Mouse (Mus musculus): ENCODE results near the gene Zscan21. TPM values are rescaled to one million over a fixed set of nuclear protein-coding genes. Genes with fewer than 3 reads are reported as not detected.
"Not testable (repeated sequence)": the region's sequence is repeated elsewhere in the genome, so short reads cannot be mapped to it uniquely, and the experiment has no call there.

The Zscan21 gene
- polyA plus RNA-seq, 1 experiment from 2014 or later = 128 TPM

- peaks cover 32% of the 10 kb centered on the region for H3K4me1 ChIP-seq (replicated peaks)
- 94% methylated on average over 3 of the region's 3 CpGs for WGBS
- no peaks in the 10 kb centered on the region for H3K9me3 ChIP-seq
- H3K27ac ChIP-seq = no peak overlapping the region
- no peak overlapping the region for H3K4me3 ChIP-seq (replicated peaks)
- no peak overlapping the region for H3K4me2 ChIP-seq (replicated peaks)
- no peaks in the 10 kb centered on the region for H3K27me3 ChIP-seq
- peaks cover 22% of the 10 kb centered on the region for H3K36me3 ChIP-seq
- no peak overlapping the region for H3K9ac ChIP-seq (replicated peaks)
- ATAC-seq = no peak
Observed at GRCm38 (mm10) chr5:138088366-138088765, 28.3 kb upstream of the Zscan21 start.

- no peak overlapping the region for H3K4me2 ChIP-seq (replicated peaks)
- peaks cover 30% of the 10 kb centered on the region for H3K36me3 ChIP-seq
- ATAC-seq = no peak
- no peak overlapping the region for H3K27ac ChIP-seq
- no peaks in the 10 kb centered on the region for H3K27me3 ChIP-seq
- H3K4me1 ChIP-seq (replicated peaks) = peaks cover 32% of the 10 kb centered on the region
- no peak overlapping the region for H3K4me3 ChIP-seq (replicated peaks)
- H3K9me3 ChIP-seq = no peaks in the 10 kb centered on the region
- 91% methylated on average over 6 of the region's 6 CpGs for WGBS
- no peak overlapping the region for H3K9ac ChIP-seq (replicated peaks)
Observed at GRCm38 (mm10) chr5:138089108-138089551, 27.6 kb upstream of the Zscan21 start.

GRCm38 (mm10) chr5:138090271-138090670 lies 26.4 kb upstream of the Zscan21 start:
- Histone ChIP-seq H3K4me2 (replicated peaks) (no peak overlapping the region), H3K4me3 (replicated peaks) (no peak overlapping the region), H3K9ac (replicated peaks) (no peak overlapping the region), H3K27me3 (no peaks in the 10 kb centered on the region), H3K9me3 (no peaks in the 10 kb centered on the region), H3K36me3 (peaks cover 42% of the 10 kb centered on the region), H3K4me1 (replicated peaks) (peaks cover 30% of the 10 kb centered on the region), H3K27ac (no peak overlapping the region)
- ATAC-seq = no peak
- 82% methylated on average over 3 of the region's 3 CpGs for WGBS

GRCm38 (mm10) chr5:138090737-138091136 lies 26.0 kb upstream of the Zscan21 start:
- Histone ChIP-seq H3K27me3 (no peaks in the 10 kb centered on the region), H3K27ac (no peak overlapping the region), H3K9ac (replicated peaks) (no peak overlapping the region), H3K4me1 (replicated peaks) (peaks cover 30% of the 10 kb centered on the region), H3K4me2 (replicated peaks) (no peak overlapping the region), H3K4me3 (replicated peaks) (no peak overlapping the region), H3K36me3 (peaks cover 45% of the 10 kb centered on the region), H3K9me3 (no peaks in the 10 kb centered on the region)
- no peak for ATAC-seq
- 88% methylated on average over 5 of the region's 5 CpGs for WGBS

- peaks cover 65% of the 10 kb centered on the region for H3K36me3 ChIP-seq
Observed at GRCm38 (mm10) chr5:138092771-138093170, 23.9 kb upstream of the Zscan21 start.

GRCm38 (mm10) chr5:138094474-138094873 lies 22.2 kb upstream of the Zscan21 start:
- no peak for ATAC-seq
- H3K4me3 ChIP-seq (replicated peaks) = no peak overlapping the region
- no peak overlapping the region for H3K9ac ChIP-seq (replicated peaks)
- H3K27ac ChIP-seq = no peak overlapping the region
- no peaks in the 10 kb centered on the region for H3K9me3 ChIP-seq
- peaks cover 67% of the 10 kb centered on the region for H3K36me3 ChIP-seq
- no peaks in the 10 kb centered on the region for H3K27me3 ChIP-seq
- 95% methylated on average over 6 of the region's 6 CpGs for WGBS
- H3K4me1 ChIP-seq (replicated peaks) = no peaks in the 10 kb centered on the region
- no peak overlapping the region for H3K4me2 ChIP-seq (replicated peaks)

More at GRCm38 (mm10) chr5:138092771-138093170, 23.9 kb upstream of the Zscan21 start:
- no peak overlapping the region for H3K4me2 ChIP-seq (replicated peaks)
- H3K9me3 ChIP-seq = no peaks in the 10 kb centered on the region
- H3K4me1 ChIP-seq (replicated peaks) = peaks cover 10% of the 10 kb centered on the region
- no peak for ATAC-seq
- 97% methylated on average over 4 of the region's 4 CpGs for WGBS
- H3K27me3 ChIP-seq = no peaks in the 10 kb centered on the region
- no peak overlapping the region for H3K4me3 ChIP-seq (replicated peaks)
- no peak overlapping the region for H3K9ac ChIP-seq (replicated peaks)
- no peak overlapping the region for H3K27ac ChIP-seq

GRCm38 (mm10) chr5:138104976-138105375 lies 11.7 kb upstream of the Zscan21 start:
- H3K9me3 ChIP-seq = no peaks in the 10 kb centered on the region
- no peak overlapping the region for H3K4me2 ChIP-seq (replicated peaks)
- no peak for ATAC-seq
- H3K4me1 ChIP-seq (replicated peaks) = no peaks in the 10 kb centered on the region
- H3K27ac ChIP-seq = no peak overlapping the region
- no peak overlapping the region for H3K9ac ChIP-seq (replicated peaks)
- H3K36me3 ChIP-seq = peaks cover 63% of the 10 kb centered on the region
- H3K4me3 ChIP-seq (replicated peaks) = no peak overlapping the region
- no peaks in the 10 kb centered on the region for H3K27me3 ChIP-seq
- WGBS = 94% methylated on average over 2 of the region's 2 CpGs

- Histone ChIP-seq H3K9me3 (no peaks in the 10 kb centered on the region), H3K4me1 (replicated peaks) (no peaks in the 10 kb centered on the region), H3K27ac (no peak overlapping the region), H3K4me3 (replicated peaks) (no peak overlapping the region), H3K4me2 (replicated peaks) (no peak overlapping the region), H3K36me3 (peaks cover 42% of the 10 kb centered on the region), H3K27me3 (no peaks in the 10 kb centered on the region), H3K9ac (replicated peaks) (no peak overlapping the region)
- WGBS = 63% methylated on average over 3 of the region's 3 CpGs
- no peak for ATAC-seq
Observed at GRCm38 (mm10) chr5:138107130-138107529, 9.6 kb upstream of the Zscan21 start.

GRCm38 (mm10) chr5:138109847-138110396 lies 6.8 kb upstream of the Zscan21 start:
- not testable (repeated sequence) for H3K4me2 ChIP-seq (replicated peaks); H3K9ac ChIP-seq (replicated peaks); H3K4me1 ChIP-seq (replicated peaks); H3K27ac ChIP-seq; H3K27me3 ChIP-seq; ATAC-seq; H3K4me3 ChIP-seq (replicated peaks); H3K9me3 ChIP-seq
- H3K36me3 ChIP-seq = peaks cover 14% of the 10 kb centered on the region
- WGBS = 72% methylated on average over 4 of the region's 4 CpGs

- H3K36me3 ChIP-seq = peaks cover 21% of the 10 kb centered on the region
- peak overlapping the region; percentile 58 for H3K4me3 ChIP-seq (replicated peaks)
- H3K9ac ChIP-seq (replicated peaks) = peak overlapping the region; percentile 75
- peak; percentile 56 for ATAC-seq
- peaks cover 22% of the 10 kb centered on the region for H3K4me1 ChIP-seq (replicated peaks)
- H3K9me3 ChIP-seq = no peaks in the 10 kb centered on the region
- WGBS = 11% methylated on average over 16 of the region's 16 CpGs
- no peaks in the 10 kb centered on the region for H3K27me3 ChIP-seq
- H3K27ac ChIP-seq = peak overlapping the region; percentile 93
- peak overlapping the region; percentile 69 for H3K4me2 ChIP-seq (replicated peaks)
Observed at GRCm38 (mm10) chr5:138117199-138118015, 704 bp downstream of the Zscan21 start.

- Histone ChIP-seq H3K27ac (peak overlapping the region; percentile 93; the same call in 1 of the 2 replicates), H3K36me3 (peaks cover 26% of the 10 kb centered on the region), H3K4me1 (replicated peaks) (peaks cover 22% of the 10 kb centered on the region), H3K9me3 (no peaks in the 10 kb centered on the region), H3K4me2 (replicated peaks) (peak overlapping the region; percentile 69), H3K9ac (replicated peaks) (peak overlapping the region; percentile 75), H3K4me3 (replicated peaks) (peak overlapping the region; percentile 58), H3K27me3 (no peaks in the 10 kb centered on the region)
- 88% methylated on average over 3 of the region's 3 CpGs for WGBS
- no peak for ATAC-seq
Observed at GRCm38 (mm10) chr5:138118041-138118440, 1.3 kb downstream of the Zscan21 start.

- Histone ChIP-seq H3K4me3 (replicated peaks) (no peak overlapping the region), H3K9me3 (no peaks in the 10 kb centered on the region), H3K4me2 (replicated peaks) (no peak overlapping the region), H3K27ac (no peak overlapping the region), H3K9ac (replicated peaks) (no peak overlapping the region), H3K4me1 (replicated peaks) (no peaks in the 10 kb centered on the region), H3K36me3 (peaks cover 78% of the 10 kb centered on the region), H3K27me3 (no peaks in the 10 kb centered on the region)
- no peak for ATAC-seq
- WGBS = 96% methylated on average over 5 of the region's 5 CpGs
Observed at GRCm38 (mm10) chr5:138132425-138133064, 15.8 kb downstream of the Zscan21 start.

Data from midbrain, embryonic 13.5 days (tissue).